In genomic region chr6:15120916-15121315, GRCm38 (mm10) we compare ENCODE assay signal across 10 mouse cellular contexts.
DNase-seq lines count a peak whose midpoint lies in the region; ATAC-seq and TF ChIP-seq lines count a peak whose summit lies in the region.
"Had no signal": no experiment of that assay in that cellular context is flagged by ENCODE, and none has a peak within 500 bp of the region (broad histone marks: within the 10 kb centered on the region; RNA-seq: fewer than 3 reads in every experiment).

No protein-coding gene starts in this region.

- peak; percentile 33; the same call in 1 of the 2 replicates for TF ChIP-seq CTCF in kidney, postnatal 0 days (IDR thresholded peaks at IDR 0.05; ENCODE audit: low read depth)
- TF ChIP-seq CTCF in hindbrain, postnatal 0 days (IDR thresholded peaks at IDR 0.05; ENCODE audit: low read depth) = peak; percentile 64

- H3K9ac ChIP-seq in kidney, postnatal 0 days (ENCODE audit: low read depth, low read length) = no peak overlapping the region
- no peak overlapping the region for H3K9ac ChIP-seq in forebrain, embryonic 14.5 days (ENCODE audit: low read length)
- no peak overlapping the region for H3K9ac ChIP-seq in hindbrain, postnatal 0 days (replicated peaks; ENCODE audit: low read length)
- no peak overlapping the region for H3K9ac ChIP-seq in kidney, embryonic 14.5 days (ENCODE audit: low read depth, low read length)

- H3K27me3 ChIP-seq in kidney, postnatal 0 days (ENCODE audit: insufficient read depth, low read length) = no peaks in the 10 kb centered on the region
- H3K27me3 ChIP-seq in forebrain, embryonic 14.5 days (replicated peaks; ENCODE audit: control insufficient read depth, insufficient read depth, low read length) = no peaks in the 10 kb centered on the region
- no peaks in the 10 kb centered on the region for H3K27me3 ChIP-seq in hindbrain, postnatal 0 days (ENCODE audit: insufficient read depth, low read length)
- no peaks in the 10 kb centered on the region for H3K27me3 ChIP-seq in kidney, embryonic 14.5 days (ENCODE audit: control insufficient read depth, insufficient read depth, low read length)

- no peak for ATAC-seq in kidney, postnatal 0 days (replicated peaks; ENCODE audit: low FRiP score, low read depth)
- ATAC-seq in forebrain, embryonic 14.5 days = peak; percentile 78
- ATAC-seq in hindbrain, postnatal 0 days = peak; percentile 80
- no peak for ATAC-seq in kidney, embryonic 14.5 days (ENCODE audit: low FRiP score, low TSS enrichment)

- no peak overlapping the region for H3K4me2 ChIP-seq in kidney, postnatal 0 days (ENCODE audit: low read length)
- no peak overlapping the region for H3K4me2 ChIP-seq in forebrain, embryonic 14.5 days (ENCODE audit: low read length)
- no peak overlapping the region for H3K4me2 ChIP-seq in hindbrain, postnatal 0 days (ENCODE audit: low read depth, low read length)
- no peak overlapping the region for H3K4me2 ChIP-seq in kidney, embryonic 14.5 days (replicated peaks; ENCODE audit: low read depth, low read length)

- no peak overlapping the region for H3K27ac ChIP-seq in kidney, postnatal 0 days
- H3K27ac ChIP-seq in forebrain, embryonic 14.5 days (ENCODE audit: low read depth, low read length) = no peak overlapping the region
- H3K27ac ChIP-seq in hindbrain, postnatal 0 days = no peak overlapping the region
- H3K27ac ChIP-seq in kidney, embryonic 14.5 days (ENCODE audit: low read depth, low read length) = no peak overlapping the region

- H3K36me3 ChIP-seq in kidney, postnatal 0 days (ENCODE audit: insufficient read depth, low read length) = no peaks in the 10 kb centered on the region
- H3K36me3 ChIP-seq in forebrain, embryonic 14.5 days (ENCODE audit: control insufficient read depth, insufficient read depth, low read length) = no peaks in the 10 kb centered on the region
- no peaks in the 10 kb centered on the region for H3K36me3 ChIP-seq in hindbrain, postnatal 0 days (ENCODE audit: insufficient read depth, low read length)
- H3K36me3 ChIP-seq in kidney, embryonic 14.5 days (ENCODE audit: control insufficient read depth, insufficient read depth, low read length) = no peaks in the 10 kb centered on the region

- peak; percentile 7 for DNase-seq in kidney, postnatal 0 days (ENCODE audit: low spot score)
- DNase-seq in kidney, adult 9 months = no peak
- DNase-seq in forebrain, embryonic 14.5 days (ENCODE audit: low spot score) = peak; percentile 66
- DNase-seq in hindbrain, postnatal 0 days (ENCODE audit: low spot score) = peak; percentile 48
- peak; percentile 25 for DNase-seq in retina, postnatal 1 day
- no peak for DNase-seq in left cerebral cortex, postnatal 4 days
- DNase-seq: adrenal gland, postnatal 14 days; kidney, postnatal 25 days; thymus, postnatal 25 days had no signal

- H3K4me1 ChIP-seq in kidney, postnatal 0 days (replicated peaks; ENCODE audit: insufficient read depth, low read length) = no peaks in the 10 kb centered on the region
- no peaks in the 10 kb centered on the region for H3K4me1 ChIP-seq in forebrain, embryonic 14.5 days (ENCODE audit: control insufficient read depth, insufficient read depth, low read length)
- H3K4me1 ChIP-seq in hindbrain, postnatal 0 days (ENCODE audit: insufficient read depth, low read length) = no peaks in the 10 kb centered on the region
- H3K4me1 ChIP-seq in kidney, embryonic 14.5 days (ENCODE audit: control insufficient read depth, insufficient read depth, low read length) = no peaks in the 10 kb centered on the region

- intact Hi-C loops in left cerebral cortex, postnatal 4 days (cut with DNase I) = no loop called here

- H3K4me3 ChIP-seq in kidney, postnatal 0 days (replicated peaks; ENCODE audit: low read depth, low read length) = no peak overlapping the region
- no peak overlapping the region for H3K4me3 ChIP-seq in forebrain, embryonic 14.5 days (ENCODE audit: low read depth, low read length)
- no peak overlapping the region for H3K4me3 ChIP-seq in hindbrain, postnatal 0 days (ENCODE audit: low read length)
- H3K4me3 ChIP-seq in kidney, embryonic 14.5 days (ENCODE audit: low read length) = no peak overlapping the region

- 73% methylated on average over 5 of the region's 5 CpGs for WGBS in kidney, postnatal 0 days
- 75% methylated on average over 5 of the region's 5 CpGs for WGBS in forebrain, embryonic 14.5 days
- WGBS in hindbrain, postnatal 0 days = 54% methylated on average over 5 of the region's 5 CpGs
- 82% methylated on average over 5 of the region's 5 CpGs for WGBS in kidney, embryonic 14.5 days

- no peaks in the 10 kb centered on the region for H3K9me3 ChIP-seq in kidney, postnatal 0 days (replicated peaks; ENCODE audit: low read length)
- H3K9me3 ChIP-seq in forebrain, embryonic 14.5 days (replicated peaks; ENCODE audit: control insufficient read depth, low read length) = no peaks in the 10 kb centered on the region
- H3K9me3 ChIP-seq in hindbrain, postnatal 0 days (ENCODE audit: low read length) = no peaks in the 10 kb centered on the region
- H3K9me3 ChIP-seq in kidney, embryonic 14.5 days (ENCODE audit: control insufficient read depth, low read length) = no peaks in the 10 kb centered on the region

Comparison
In these comparisons a context has a peak if more than half of its experiments do, and no peak if none do; other contexts are left out.
1. DNase-seq: peak in kidney, postnatal 0 days (single experiment), forebrain, embryonic 14.5 days (single experiment), hindbrain, postnatal 0 days (single experiment) and retina, postnatal 1 day (single experiment); none in kidney, adult 9 months (single experiment) and left cerebral cortex, postnatal 4 days (single experiment).
2. ATAC-seq: peak in forebrain, embryonic 14.5 days (single experiment) and hindbrain, postnatal 0 days (single experiment); none in kidney, postnatal 0 days (single experiment) and kidney, embryonic 14.5 days (single experiment).